Mouse (Mus musculus) heart, embryonic 11.5 days (tissue): Measurements from ENCODE around the gene 5430419D17Rik. TPM values are rescaled to one million over a fixed set of nuclear protein-coding genes. Genes with fewer than 3 reads are reported as not detected.

Source experiments
- ATAC-seq: fragments of 200-750 bp; cut with Nextera tagmentation; replicated peaks from 2 replicates; pipeline ENCODE4 v1.8.0; 2017; ENCODE audit warnings: moderate library complexity; ENCODE audit not compliant: insufficient number of reproducible peaks, low FRiP score, low TSS enrichment
- H3K27ac ChIP-seq: fragments of 300-500 bp; sonication (generic); 2 replicates; pipeline ENCODE4 v1.5.1; 2014; ENCODE audit warnings: mild to moderate bottlenecking, low read depth, low read length
- H3K27me3 ChIP-seq: fragments of 300-500 bp; sonication (generic); 2 replicates; pipeline ENCODE4 v1.6.1; 2014; ENCODE audit warnings: mild to moderate bottlenecking, low read length, mixed read lengths; ENCODE audit not compliant: control insufficient read depth, insufficient read depth
- H3K36me3 ChIP-seq: fragments of 300-500 bp; sonication (generic); 2 replicates; pipeline ENCODE4 v1.6.1; 2014; ENCODE audit warnings: mild to moderate bottlenecking, low read length, moderate library complexity, mixed read lengths; ENCODE audit not compliant: control insufficient read depth, insufficient read depth
- H3K4me1 ChIP-seq: fragments of 300-500 bp; sonication (generic); 2 replicates; pipeline ENCODE4 v1.6.1; 2014; ENCODE audit warnings: low read length; ENCODE audit not compliant: control insufficient read depth, insufficient read depth
- H3K4me2 ChIP-seq: fragments of 300-500 bp; sonication (generic); 2 replicates; pipeline ENCODE4 v1.6.1; 2014; ENCODE audit warnings: mild to moderate bottlenecking, moderate library complexity
- H3K4me3 ChIP-seq: fragments of 300-500 bp; sonication (generic); 2 replicates; pipeline ENCODE4 v1.5.1; 2014; ENCODE audit warnings: low read depth, low read length
- H3K9ac ChIP-seq: fragments of 300-500 bp; sonication (generic); 2 replicates; pipeline ENCODE4 v1.6.1; 2014; ENCODE audit warnings: mild to moderate bottlenecking, low read depth, low read length, moderate library complexity
- H3K9me3 ChIP-seq: fragments of 300-500 bp; sonication (generic); replicated peaks from 2 replicates; pipeline ENCODE4 v1.6.1; 2016; ENCODE audit warnings: low read length; ENCODE audit not compliant: control insufficient read depth
- whole genome bisulfite sequencing: fragments of 180-500 bp; shearing (Covaris S2); extraction: QIAGEN DNeasy Blood & Tissue Kit; methylation state at CpG from one replicate; pipeline ENCODE4 v1.1.7; 2014; ENCODE audit not compliant: insufficient replicate concordance; 5-methylcytosine and 5-hydroxymethylcytosine counted together
- polyA plus RNA-seq: library from polyadenylated mRNA; unstranded; fragments of >200 nt; fragmentation: Nextera tagmentation; extraction: Ambion mirVana; gene quantifications from 2 replicates; pipeline ENCODE4 v1.2.1, GENCODE M21; 2014

The 5430419D17Rik gene
- polyA plus RNA-seq, 1 experiment from 2014 or later = 0.44 TPM

DNA sequence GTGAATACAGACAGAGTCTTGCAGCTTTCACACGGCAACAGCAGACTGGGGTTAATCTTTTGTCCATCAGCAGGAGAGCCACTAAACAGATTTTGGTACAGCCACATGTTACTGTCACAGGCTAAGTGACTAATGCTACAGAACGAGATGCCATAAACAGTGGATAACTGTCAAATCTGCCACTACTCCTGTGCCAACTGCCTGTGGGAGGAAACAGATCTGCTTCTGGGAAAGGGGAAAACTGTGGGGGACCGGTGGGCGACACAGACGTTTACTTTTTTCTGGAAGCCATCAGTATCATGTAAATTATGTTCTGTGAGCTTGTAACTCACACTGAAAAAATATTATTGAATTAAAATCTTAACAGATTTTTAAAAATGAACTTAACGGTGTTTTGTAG, 86.7 kb downstream of the 5430419D17Rik start:
- 69% methylated on average over 6 of the region's 6 CpGs for WGBS

GRCm38 (mm10) chr7:131264251-131264650, 90.0 kb downstream of the 5430419D17Rik start:
- H3K4me2 ChIP-seq = no peak overlapping the region
- no peaks in the 10 kb centered on the region for H3K9me3 ChIP-seq
- 78% methylated on average over 4 of the region's 4 CpGs for WGBS
- no peak for ATAC-seq
- no peaks in the 10 kb centered on the region for H3K4me1 ChIP-seq
- no peak overlapping the region for H3K9ac ChIP-seq
- H3K27ac ChIP-seq = no peak overlapping the region
- no peak overlapping the region for H3K4me3 ChIP-seq
- no peaks in the 10 kb centered on the region for H3K27me3 ChIP-seq
- H3K36me3 ChIP-seq = no peaks in the 10 kb centered on the region

More for the DNA sequence above, 86.7 kb downstream of the 5430419D17Rik start:
- Histone ChIP-seq H3K27me3 (no peaks in the 10 kb centered on the region), H3K4me2 (no peak overlapping the region), H3K4me1 (no peaks in the 10 kb centered on the region), H3K9ac (no peak overlapping the region), H3K27ac (no peak overlapping the region), H3K4me3 (no peak overlapping the region), H3K9me3 (no peaks in the 10 kb centered on the region), H3K36me3 (no peaks in the 10 kb centered on the region)
- ATAC-seq = no peak

DNA sequence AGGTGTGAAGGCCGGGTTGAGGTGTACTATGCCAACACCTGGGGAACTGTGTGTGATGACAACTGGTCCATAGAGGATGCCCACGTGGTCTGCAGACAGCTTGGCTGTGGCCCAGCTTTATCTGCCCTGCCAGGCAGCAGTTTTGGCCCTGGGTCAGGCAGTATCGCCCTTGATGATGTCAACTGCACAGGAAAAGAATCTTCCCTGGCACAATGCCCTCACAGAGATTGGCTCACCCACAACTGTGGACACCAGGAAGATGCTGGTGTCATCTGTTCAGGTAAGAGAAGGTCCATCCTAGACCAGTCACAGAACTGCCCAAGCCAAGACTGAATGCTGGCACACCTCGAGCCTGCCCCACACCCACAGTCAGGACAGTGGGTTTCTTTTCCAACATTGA, 91.6 kb downstream of the 5430419D17Rik start:
- Histone ChIP-seq H3K4me3 (no peak overlapping the region), H3K9ac (no peak overlapping the region), H3K4me1 (no peaks in the 10 kb centered on the region), H3K27me3 (no peaks in the 10 kb centered on the region), H3K27ac (no peak overlapping the region), H3K9me3 (no peaks in the 10 kb centered on the region), H3K36me3 (no peaks in the 10 kb centered on the region), H3K4me2 (no peak overlapping the region)
- ATAC-seq = no peak
- 71% methylated on average over 4 of the region's 4 CpGs for WGBS

DNA sequence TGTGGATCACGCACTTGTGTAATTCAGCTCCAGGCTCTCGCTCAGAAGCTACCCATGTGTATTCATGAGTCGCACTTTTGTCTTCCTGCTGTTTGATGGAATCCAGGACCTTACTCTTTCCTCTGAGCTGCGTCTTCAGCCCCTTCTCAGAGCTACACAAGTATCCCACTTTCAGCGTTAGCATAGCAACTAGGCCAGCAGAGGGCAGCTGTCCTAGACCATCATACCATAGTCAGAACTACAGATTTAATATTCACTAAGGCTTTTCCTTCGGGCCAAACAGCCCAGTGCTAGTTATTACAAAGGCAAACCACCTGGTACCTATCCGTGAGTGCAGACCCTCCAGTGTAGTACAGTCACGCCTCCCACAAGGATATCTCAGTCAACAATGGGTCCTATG, 122.9 kb downstream of the 5430419D17Rik start:
- no peak overlapping the region for H3K9ac ChIP-seq
- H3K27ac ChIP-seq = no peak overlapping the region
- no peak overlapping the region for H3K4me3 ChIP-seq
- H3K9me3 ChIP-seq = no peaks in the 10 kb centered on the region
- H3K36me3 ChIP-seq = no peaks in the 10 kb centered on the region
- 69% methylated on average over 8 of the region's 8 CpGs for WGBS
- no peaks in the 10 kb centered on the region for H3K4me1 ChIP-seq
- H3K27me3 ChIP-seq = no peaks in the 10 kb centered on the region
- no peak overlapping the region for H3K4me2 ChIP-seq
- ATAC-seq = no peak

- H3K27ac ChIP-seq = no peak overlapping the region
- no peak overlapping the region for H3K9ac ChIP-seq
- H3K9me3 ChIP-seq = no peaks in the 10 kb centered on the region
- H3K36me3 ChIP-seq = no peaks in the 10 kb centered on the region
- ATAC-seq = no peak
- no peak overlapping the region for H3K4me3 ChIP-seq
- 73% methylated on average over 8 of the region's 8 CpGs for WGBS
- no peaks in the 10 kb centered on the region for H3K27me3 ChIP-seq
- no peak overlapping the region for H3K4me2 ChIP-seq
- H3K4me1 ChIP-seq = no peaks in the 10 kb centered on the region
Observed at GRCm38 (mm10) chr7:131303340-131303739, 129.1 kb downstream of the 5430419D17Rik start.

GRCm38 (mm10) chr7:131306733-131307132, 132.5 kb downstream of the 5430419D17Rik start:
- no peak overlapping the region for H3K4me2 ChIP-seq
- ATAC-seq = no peak
- no peak overlapping the region for H3K4me3 ChIP-seq
- H3K27me3 ChIP-seq = no peaks in the 10 kb centered on the region
- no peaks in the 10 kb centered on the region for H3K9me3 ChIP-seq
- no peaks in the 10 kb centered on the region for H3K4me1 ChIP-seq
- no peaks in the 10 kb centered on the region for H3K36me3 ChIP-seq
- H3K9ac ChIP-seq = no peak overlapping the region
- WGBS = 71% methylated on average over 5 of the region's 5 CpGs
- H3K27ac ChIP-seq = no peak overlapping the region

DNA sequence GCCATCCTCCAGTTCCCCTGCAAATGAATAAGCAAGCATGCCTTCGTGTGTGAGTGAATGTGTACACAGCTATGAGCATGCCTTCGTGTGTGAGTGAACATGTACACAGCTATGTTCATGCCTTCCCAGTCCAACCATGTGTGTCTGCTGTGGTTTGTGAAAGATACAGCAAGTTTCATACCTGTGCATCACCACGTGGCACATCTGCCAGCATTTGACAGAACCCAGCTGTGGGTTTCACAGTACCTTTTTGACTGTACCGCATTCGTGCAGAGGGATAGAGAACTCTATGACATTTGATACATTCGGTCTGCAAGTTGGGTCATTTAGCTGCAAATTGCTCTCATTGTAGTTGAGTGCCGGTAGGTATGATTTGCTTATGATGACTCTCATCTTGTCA, 140.3 kb downstream of the 5430419D17Rik start:
- no peak overlapping the region for H3K4me2 ChIP-seq
- no peaks in the 10 kb centered on the region for H3K4me1 ChIP-seq
- 81% methylated on average over 7 of the region's 7 CpGs for WGBS
- ATAC-seq = no peak
- H3K9ac ChIP-seq = no peak overlapping the region
- no peaks in the 10 kb centered on the region for H3K27me3 ChIP-seq
- no peak overlapping the region for H3K4me3 ChIP-seq
- H3K27ac ChIP-seq = no peak overlapping the region
- no peaks in the 10 kb centered on the region for H3K9me3 ChIP-seq
- H3K36me3 ChIP-seq = no peaks in the 10 kb centered on the region

DNA sequence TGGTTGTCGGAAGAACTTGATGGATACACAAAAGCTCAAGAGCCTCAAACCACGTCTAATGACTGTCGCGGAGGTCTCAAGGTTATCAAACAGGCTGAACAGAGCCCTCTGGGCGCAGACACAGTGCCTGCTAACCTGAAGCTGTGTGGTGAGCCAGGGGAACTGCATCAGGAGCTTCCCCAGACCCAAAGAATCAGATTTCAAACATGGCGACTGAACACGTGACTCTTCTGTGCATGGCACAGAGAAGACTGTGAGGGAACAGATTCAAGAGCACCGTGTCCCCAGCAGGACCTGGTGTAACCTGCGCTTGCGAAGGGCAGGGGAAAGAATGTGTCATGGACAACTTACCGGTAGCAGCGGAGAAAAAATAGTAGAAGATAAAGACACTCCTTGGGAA, 143.4 kb downstream of the 5430419D17Rik start:
- no peaks in the 10 kb centered on the region for H3K9me3 ChIP-seq
- H3K4me2 ChIP-seq = no peak overlapping the region
- 51% methylated on average over 12 of the region's 12 CpGs for WGBS
- no peak overlapping the region for H3K27ac ChIP-seq
- ATAC-seq = no peak
- H3K27me3 ChIP-seq = no peaks in the 10 kb centered on the region
- no peak overlapping the region for H3K9ac ChIP-seq
- H3K36me3 ChIP-seq = no peaks in the 10 kb centered on the region
- H3K4me3 ChIP-seq = no peak overlapping the region
- H3K4me1 ChIP-seq = no peaks in the 10 kb centered on the region

- WGBS = 53% methylated on average over 6 of the region's 7 CpGs
Observed at GRCm38 (mm10) chr7:131318340-131318739, 144.1 kb downstream of the 5430419D17Rik start.

More at GRCm38 (mm10) chr7:131318340-131318739, 144.1 kb downstream of the 5430419D17Rik start:
- no peaks in the 10 kb centered on the region for H3K9me3 ChIP-seq
- no peaks in the 10 kb centered on the region for H3K27me3 ChIP-seq
- no peak overlapping the region for H3K4me2 ChIP-seq
- H3K9ac ChIP-seq = no peak overlapping the region
- no peaks in the 10 kb centered on the region for H3K4me1 ChIP-seq
- no peak overlapping the region for H3K4me3 ChIP-seq
- ATAC-seq = no peak
- H3K27ac ChIP-seq = no peak overlapping the region
- no peaks in the 10 kb centered on the region for H3K36me3 ChIP-seq
